Mouse (Mus musculus) adrenal gland, postnatal 36 days (tissue): ENCODE data around the gene Efna2. TPM values are rescaled to one million over a fixed set of nuclear protein-coding genes. Genes with fewer than 3 reads are reported as not detected.
A peak's percentile ranks its signal among the peaks of the same experiment; 100 is the strongest.

ENCODE experiments used
- DNase-seq, 2 experiments: peaks; one replicate each; pipeline ENCODE4 v3.0.0; 2021; ENCODE audit warnings: mixed read lengths in 1 of 2
- long read RNA-seq, 2 experiments: library from polyadenylated mRNA; stranded (forward); transcript quantifications; one replicate each; pipeline ENCODE4 v2.0.0; 2021; ENCODE audit warnings: borderline sequencing depth in 2 of 2
- total RNA-seq, 2 experiments: library from RNA; stranded (reverse); gene quantifications; 2 replicates each; pipeline ENCODE4 v1.2.3; 2021

Gene Efna2
- 1 to 10 TPM; 2.4 to 3.2 TPM for total RNA-seq
- long read RNA-seq, experiment 1, transcript Efna2-201 (4 exons, 2,131 nt), result major isoform, 8 of 9 reads
- long read RNA-seq, experiment 1, partial matches to known transcripts, result 0 of 9 reads
- long read RNA-seq, experiment 1, other reads (novel, unspliced or antisense), result 1 of 9 reads
- long read RNA-seq, experiment 2, partial matches to known transcripts, result 0 of 4 reads
- long read RNA-seq, experiment 2, other reads (novel, unspliced or antisense), result 0 of 4 reads

GRCm38 (mm10) chr10:80179068-80180051 is at the start of gene Efna2:
TSS of gene Efna2 (plus strand) at chr10:80179482.
- peak; percentile 76 to 82 for DNase-seq

- DNase-seq, result no peak
Measured at GRCm38 (mm10) chr10:80129846-80130245, 49.4 kb upstream of the Efna2 start.

GRCm38 (mm10) chr10:80130403-80131031 is 48.8 kb upstream of the Efna2 start:
- no peak for DNase-seq

- peak; percentile 72 to 78 for DNase-seq
Measured at GRCm38 (mm10) chr10:80131316-80131951, 47.8 kb upstream of the Efna2 start.

GRCm38 (mm10) chr10:80131952-80132350 is 47.3 kb upstream of the Efna2 start:
- no peak for DNase-seq

GRCm38 (mm10) chr10:80133226-80133849 is 45.9 kb upstream of the Efna2 start:
- DNase-seq, result peak; percentile 40 to 61

- peak in 1 of 2 experiments; percentile 53 for DNase-seq
Measured at GRCm38 (mm10) chr10:80134421-80134820, 44.9 kb upstream of the Efna2 start.

GRCm38 (mm10) chr10:80135161-80135560 is 44.1 kb upstream of the Efna2 start:
- no peak for DNase-seq

GRCm38 (mm10) chr10:80135641-80136040 is 43.6 kb upstream of the Efna2 start:
- DNase-seq, result no peak

GRCm38 (mm10) chr10:80136179-80136951 is 42.9 kb upstream of the Efna2 start:
- peak in 1 of 2 experiments; percentile 59 for DNase-seq

- peak in 1 of 2 experiments; percentile 56 for DNase-seq
Measured at GRCm38 (mm10) chr10:80136952-80137625, 42.2 kb upstream of the Efna2 start.

GRCm38 (mm10) chr10:80137626-80138552 is 41.4 kb upstream of the Efna2 start:
- DNase-seq, result peak in 1 of 2 experiments; percentile 45

GRCm38 (mm10) chr10:80138553-80139438 is 40.5 kb upstream of the Efna2 start, which contains the start of gene Atp5d:
TSS of gene Atp5d (plus strand) at chr10:80138632.
- DNase-seq, result peak; percentile 79 to 84

- no peak for DNase-seq
Measured at GRCm38 (mm10) chr10:80139439-80139775, 39.9 kb upstream of the Efna2 start.

- no peak for DNase-seq
Measured at GRCm38 (mm10) chr10:80139975-80140665, 39.2 kb upstream of the Efna2 start.

GRCm38 (mm10) chr10:80140666-80141035 is 38.6 kb upstream of the Efna2 start, which contains the start of gene Cbarp:
TSS of gene Cbarp (minus strand) at chr10:80140835.
- DNase-seq, result no peak

GRCm38 (mm10) chr10:80141243-80141642 is 38.0 kb upstream of the Efna2 start:
- peak; percentile 98 for DNase-seq
